Mouse (Mus musculus): ENCODE data around the gene Fblim1. TPM values are rescaled to one million over a fixed set of nuclear protein-coding genes. Genes with fewer than 3 reads are reported as not detected.

The Fblim1 gene
- polyA plus RNA-seq, 1 experiment from 2014 or later: 27.8 TPM

DNA sequence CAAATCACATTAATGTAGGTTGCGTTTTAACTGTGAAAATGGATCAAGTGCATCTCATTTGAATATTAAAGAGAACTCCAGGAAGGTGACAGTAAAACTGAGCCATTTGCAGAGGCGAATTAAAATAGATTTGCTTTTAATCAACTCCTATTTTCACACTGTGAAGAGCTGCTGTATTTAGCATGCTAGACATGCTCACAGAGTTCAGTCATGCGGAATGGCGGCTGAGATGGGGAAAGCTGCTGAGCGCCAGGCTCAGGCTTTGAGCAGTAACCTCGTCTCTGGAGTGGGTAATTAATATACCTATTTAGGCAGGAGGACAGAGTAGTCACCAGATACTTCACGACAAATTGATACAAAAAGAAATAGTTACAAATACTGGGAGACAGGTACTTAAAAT, 64.0 kb downstream of the Fblim1 start:
- Histone ChIP-seq H3K4me2 (ENCODE audit: low read length) (peak overlapping the region; percentile 18; the same call in 1 of the 2 replicates), H3K27me3 (replicated peaks; ENCODE audit: control insufficient read depth, insufficient read depth, low read length) (no peaks in the 10 kb centered on the region), H3K27ac (ENCODE audit: low read length) (peak overlapping the region; percentile 70), H3K9me3 (ENCODE audit: control insufficient read depth, low read length) (no peaks in the 10 kb centered on the region), H3K4me3 (replicated peaks; ENCODE audit: low read length) (no peak overlapping the region), H3K9ac (replicated peaks; ENCODE audit: low read depth, low read length) (no peak overlapping the region), H3K36me3 (ENCODE audit: control insufficient read depth, insufficient read depth) (no peaks in the 10 kb centered on the region), H3K4me1 (replicated peaks; ENCODE audit: control insufficient read depth, insufficient read depth, low read length) (peaks cover 17% of the 10 kb centered on the region)
- WGBS: 6% methylated on average over 7 of the region's 7 CpGs
- ATAC-seq: no peak

DNA sequence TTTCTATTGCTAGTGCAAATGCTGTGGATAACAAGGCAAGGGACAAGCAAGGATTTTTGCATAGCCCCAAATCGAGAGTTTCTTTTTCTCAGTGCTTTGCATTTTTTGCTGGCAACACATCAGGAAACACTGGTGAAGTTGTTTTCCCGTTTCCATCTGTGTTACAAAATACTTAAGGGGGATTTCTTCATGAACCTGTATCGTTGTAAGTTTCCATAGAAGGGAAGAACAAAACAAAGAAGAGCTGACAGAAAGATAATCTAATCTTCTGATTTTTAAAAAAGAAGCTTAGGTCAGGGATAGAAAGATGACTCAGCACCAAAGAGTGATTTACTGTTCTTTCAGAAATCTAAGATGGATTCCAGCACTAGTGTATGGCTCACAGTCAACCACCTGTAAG, 65.1 kb downstream of the Fblim1 start:
- no peak overlapping the region; the same call in 1 of the 2 replicates for H3K27ac ChIP-seq (ENCODE audit: low read length)
- 53% methylated on average over 3 of the region's 3 CpGs for WGBS

DNA sequence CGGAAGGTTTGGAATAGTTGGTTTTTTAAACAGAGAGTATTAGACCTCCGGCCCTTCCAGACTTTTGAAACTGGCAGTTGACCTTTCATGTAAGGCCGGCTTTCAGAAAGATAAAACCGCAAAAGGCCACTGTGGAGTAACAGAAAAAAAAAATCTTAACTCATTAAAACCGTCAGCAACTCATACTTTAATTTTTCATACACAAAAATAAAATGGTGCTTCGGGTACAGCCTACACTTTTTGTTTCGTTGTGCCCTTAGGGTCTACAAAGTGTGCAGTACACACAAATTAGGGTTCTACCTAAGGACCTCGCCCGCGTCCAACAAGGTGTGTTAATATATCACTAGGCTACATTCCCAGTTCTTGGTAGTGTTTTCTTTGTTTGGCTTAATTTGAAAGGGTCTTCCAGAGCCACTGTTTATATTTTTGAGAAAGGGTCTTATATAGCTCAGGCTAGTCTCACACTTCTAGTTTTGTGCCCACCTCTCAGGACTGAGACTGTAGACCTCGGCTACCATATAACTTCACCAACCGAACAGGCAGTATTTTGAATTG, 66.6 kb downstream of the Fblim1 start:
- WGBS: 45% methylated on average over 12 of the region's 12 CpGs
- H3K9me3 ChIP-seq (ENCODE audit: control insufficient read depth, low read length): no peaks in the 10 kb centered on the region
- peak overlapping the region; percentile 94 for H3K4me3 ChIP-seq (replicated peaks; ENCODE audit: low read length)
- no peak for ATAC-seq
- H3K4me2 ChIP-seq (ENCODE audit: low read length): peak overlapping the region; percentile 70
- peak overlapping the region; percentile 97 for H3K27ac ChIP-seq (ENCODE audit: low read length)
- H3K4me1 ChIP-seq (replicated peaks; ENCODE audit: control insufficient read depth, insufficient read depth, low read length): peaks cover 25% of the 10 kb centered on the region
- no peaks in the 10 kb centered on the region for H3K36me3 ChIP-seq (ENCODE audit: control insufficient read depth, insufficient read depth)
- H3K9ac ChIP-seq (replicated peaks; ENCODE audit: low read depth, low read length): peak overlapping the region; percentile 83
- no peaks in the 10 kb centered on the region for H3K27me3 ChIP-seq (replicated peaks; ENCODE audit: control insufficient read depth, insufficient read depth, low read length)

More for the DNA sequence above, 65.1 kb downstream of the Fblim1 start:
- no peak overlapping the region for H3K9ac ChIP-seq (replicated peaks; ENCODE audit: low read depth, low read length)
- H3K4me2 ChIP-seq (ENCODE audit: low read length): no peak overlapping the region
- H3K36me3 ChIP-seq (ENCODE audit: control insufficient read depth, insufficient read depth): no peaks in the 10 kb centered on the region
- no peaks in the 10 kb centered on the region for H3K27me3 ChIP-seq (replicated peaks; ENCODE audit: control insufficient read depth, insufficient read depth, low read length)
- H3K9me3 ChIP-seq (ENCODE audit: control insufficient read depth, low read length): no peaks in the 10 kb centered on the region
- no peak overlapping the region for H3K4me3 ChIP-seq (replicated peaks; ENCODE audit: low read length)
- H3K4me1 ChIP-seq (replicated peaks; ENCODE audit: control insufficient read depth, insufficient read depth, low read length): peaks cover 17% of the 10 kb centered on the region
- ATAC-seq: no peak

DNA sequence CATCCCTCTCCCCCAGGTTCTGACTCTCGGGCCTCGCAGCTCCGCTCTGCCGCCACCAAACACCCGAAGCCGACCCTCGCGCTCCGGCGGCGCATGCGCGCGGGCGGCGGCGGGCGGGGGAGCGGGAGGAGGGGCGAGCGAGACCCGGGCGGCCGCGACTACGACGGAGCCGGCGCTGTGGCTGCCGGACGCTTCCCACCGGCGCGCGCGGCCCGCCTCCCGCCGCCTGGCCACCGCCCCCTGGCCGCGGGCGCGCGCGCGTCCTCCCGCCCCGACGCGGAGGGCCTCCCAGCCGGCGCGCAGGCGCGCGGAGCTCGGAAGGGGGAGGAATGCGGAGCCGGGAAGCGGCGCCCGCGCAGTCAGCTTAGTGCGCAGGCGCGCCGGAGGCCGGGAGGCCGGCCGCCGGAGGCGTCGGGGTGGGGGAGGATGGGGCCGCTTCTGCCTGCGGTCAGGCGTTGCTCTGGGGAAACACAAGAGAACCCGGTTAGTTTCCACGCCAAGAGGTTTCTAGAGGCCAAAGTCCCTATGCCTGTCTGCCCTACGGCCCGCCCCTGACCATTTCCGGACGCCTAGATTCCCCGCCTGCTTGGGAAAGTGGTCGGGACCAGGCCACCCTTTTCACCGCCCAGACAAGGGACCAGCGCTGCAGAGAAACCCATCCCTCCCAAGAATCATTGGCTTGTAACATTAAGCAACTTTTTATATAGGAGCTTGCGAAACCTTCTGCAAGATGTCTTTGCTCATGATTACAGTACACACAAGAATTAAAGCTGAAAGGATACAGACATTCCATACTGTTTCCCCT, 67.3 kb downstream of the Fblim1 start, which contains the start of gene Spen:
Gene Spen (minus strand): TSS at position 190 of the 805 bp plus-strand sequence.
- Histone ChIP-seq H3K9ac (replicated peaks; ENCODE audit: low read depth, low read length) (peak within 1 kb of the TSS; percentile 93), H3K36me3 (ENCODE audit: control insufficient read depth, insufficient read depth) (no peaks in the 10 kb centered on the region), H3K4me2 (ENCODE audit: low read length) (peak within 1 kb of the TSS; percentile 70), H3K27ac (ENCODE audit: low read length) (peak within 1 kb of the TSS; percentile 97), H3K4me3 (replicated peaks; ENCODE audit: low read length) (peak within 1 kb of the TSS; percentile 94), H3K27me3 (replicated peaks; ENCODE audit: control insufficient read depth, insufficient read depth, low read length) (no peaks in the 10 kb centered on the region), H3K4me1 (replicated peaks; ENCODE audit: control insufficient read depth, insufficient read depth, low read length) (peaks cover 32% of the 10 kb centered on the region), H3K9me3 (ENCODE audit: control insufficient read depth, low read length) (no peaks in the 10 kb centered on the region)
- WGBS: under 1% methylated on average over 58 of the region's 88 CpGs
- ATAC-seq: peak; percentile 80

DNA sequence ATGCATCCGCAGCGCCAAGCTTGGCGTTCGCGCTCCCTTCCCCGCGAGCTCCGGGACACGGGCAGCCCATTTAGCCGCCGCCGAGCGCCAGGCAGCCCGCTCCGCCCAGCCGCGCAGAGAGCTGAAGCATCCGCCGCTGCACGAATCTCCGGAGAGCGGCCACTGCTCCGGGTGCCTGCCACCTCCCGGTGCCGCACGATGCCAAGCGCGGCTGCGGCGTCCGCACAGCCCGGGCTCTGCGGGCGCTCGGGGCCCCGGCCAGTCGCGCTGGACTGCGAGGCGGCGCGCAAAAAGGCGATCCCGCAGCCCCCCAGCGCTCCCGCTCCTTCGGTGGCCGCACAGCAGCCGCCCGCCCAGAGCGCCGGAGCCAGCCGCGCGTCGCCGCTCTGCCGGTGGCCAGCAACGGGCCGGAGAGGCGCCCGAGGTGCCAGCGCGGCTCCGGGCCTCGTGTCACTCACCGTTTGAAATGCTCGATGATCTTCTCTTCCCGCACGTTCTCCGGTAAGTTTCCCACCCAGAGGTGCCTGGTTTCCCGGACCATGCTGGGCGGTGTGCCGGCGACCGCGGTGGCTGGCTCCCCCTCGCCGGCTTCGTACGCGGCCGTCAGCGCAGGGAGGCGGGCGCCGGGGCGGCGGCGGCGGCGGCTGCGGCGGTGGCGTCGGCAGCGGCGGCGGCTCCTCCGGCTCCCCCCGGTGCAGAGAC, 68.0 kb downstream of the Fblim1 start:
- no peaks in the 10 kb centered on the region for H3K9me3 ChIP-seq (ENCODE audit: control insufficient read depth, low read length)
- no peaks in the 10 kb centered on the region for H3K36me3 ChIP-seq (ENCODE audit: control insufficient read depth, insufficient read depth)
- peaks cover 36% of the 10 kb centered on the region for H3K4me1 ChIP-seq (replicated peaks; ENCODE audit: control insufficient read depth, insufficient read depth, low read length)
- H3K4me3 ChIP-seq (replicated peaks; ENCODE audit: low read length): peak overlapping the region; percentile 94
- ATAC-seq: no peak
- peak overlapping the region; percentile 93 for H3K9ac ChIP-seq (replicated peaks; ENCODE audit: low read depth, low read length)
- H3K27me3 ChIP-seq (replicated peaks; ENCODE audit: control insufficient read depth, insufficient read depth, low read length): no peaks in the 10 kb centered on the region
- H3K27ac ChIP-seq (ENCODE audit: low read length): peak overlapping the region; percentile 97
- WGBS: under 1% methylated on average over 97 of the region's 101 CpGs
- H3K4me2 ChIP-seq (ENCODE audit: low read length): peak overlapping the region; percentile 68

DNA sequence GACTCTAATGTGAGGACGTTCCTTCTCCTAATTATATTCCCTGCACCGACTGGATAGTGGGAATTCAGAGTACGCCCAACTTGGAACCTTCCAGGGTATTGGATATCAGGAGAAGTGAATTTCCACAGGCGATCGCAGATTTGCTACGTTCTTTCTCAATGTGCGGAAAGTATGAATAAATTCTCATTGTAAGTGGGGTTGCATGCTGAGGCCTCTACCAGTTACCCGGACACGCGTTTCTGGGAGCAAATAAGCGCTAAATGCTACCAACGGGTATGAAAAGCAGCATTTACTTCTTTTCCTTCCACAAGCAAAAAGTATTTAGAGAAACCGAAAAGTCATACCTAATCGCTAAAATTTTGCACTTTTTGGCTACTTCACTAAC, 68.7 kb downstream of the Fblim1 start:
- Histone ChIP-seq H3K4me3 (replicated peaks; ENCODE audit: low read length) (peak overlapping the region; percentile 94), H3K4me1 (replicated peaks; ENCODE audit: control insufficient read depth, insufficient read depth, low read length) (peaks cover 37% of the 10 kb centered on the region), H3K9me3 (ENCODE audit: control insufficient read depth, low read length) (no peaks in the 10 kb centered on the region), H3K27me3 (replicated peaks; ENCODE audit: control insufficient read depth, insufficient read depth, low read length) (no peaks in the 10 kb centered on the region), H3K9ac (replicated peaks; ENCODE audit: low read depth, low read length) (peak overlapping the region; percentile 93), H3K27ac (ENCODE audit: low read length) (peak overlapping the region; percentile 97), H3K36me3 (ENCODE audit: control insufficient read depth, insufficient read depth) (no peaks in the 10 kb centered on the region), H3K4me2 (ENCODE audit: low read length) (peak overlapping the region; percentile 68)
- ATAC-seq: no peak
- under 1% methylated on average over 14 of the region's 14 CpGs for WGBS

DNA sequence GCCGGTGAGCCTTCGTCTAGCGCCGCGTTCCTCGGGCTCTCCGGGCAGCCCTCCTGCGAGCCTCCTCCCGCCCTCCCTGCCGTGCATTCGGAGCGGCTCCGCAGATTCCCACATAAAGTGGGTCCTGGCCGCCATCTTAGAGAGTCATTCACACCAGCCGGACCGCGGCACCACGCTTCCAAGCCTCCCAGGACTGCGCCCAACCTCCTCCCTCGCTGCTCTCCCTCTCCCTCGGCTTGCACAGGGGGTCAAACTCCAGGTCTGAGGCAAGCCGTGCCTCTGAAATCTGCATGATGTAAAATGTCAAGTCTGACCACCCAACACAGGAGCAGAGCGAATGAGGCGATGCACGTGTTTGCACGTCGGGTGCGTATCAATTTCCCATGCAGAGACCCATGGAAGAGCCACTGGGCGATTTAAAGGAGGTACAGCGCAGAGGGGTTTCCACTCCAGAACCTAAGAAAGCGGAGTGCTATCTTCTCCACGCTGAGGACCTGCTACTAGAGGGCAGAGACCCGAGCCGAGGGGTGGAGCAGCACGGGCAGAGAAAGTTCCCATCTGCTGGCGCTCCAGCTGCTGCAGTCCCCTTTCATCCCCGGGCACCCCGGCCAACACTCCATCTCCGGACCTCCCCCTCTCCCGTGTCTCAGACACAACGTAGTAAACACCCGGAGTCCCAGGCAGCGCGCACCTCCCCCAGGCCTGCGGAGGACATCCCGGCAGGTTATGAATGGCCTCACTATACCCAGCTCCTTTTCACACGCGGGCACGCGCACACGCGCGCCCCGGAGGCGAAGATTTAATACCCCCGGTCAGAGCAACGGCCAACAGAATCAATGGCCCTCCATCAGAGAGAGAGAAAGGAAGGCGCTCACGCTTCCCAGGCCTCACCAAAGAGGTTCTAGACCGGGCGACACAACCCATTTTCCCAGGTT, 69.3 kb downstream of the Fblim1 start:
- Histone ChIP-seq H3K4me1 (replicated peaks; ENCODE audit: control insufficient read depth, insufficient read depth, low read length) (peaks cover 35% of the 10 kb centered on the region), H3K27me3 (replicated peaks; ENCODE audit: control insufficient read depth, insufficient read depth, low read length) (no peaks in the 10 kb centered on the region), H3K4me2 (ENCODE audit: low read length) (peak overlapping the region; percentile 68), H3K36me3 (ENCODE audit: control insufficient read depth, insufficient read depth) (no peaks in the 10 kb centered on the region), H3K4me3 (replicated peaks; ENCODE audit: low read length) (peak overlapping the region; percentile 94), H3K9ac (replicated peaks; ENCODE audit: low read depth, low read length) (peak overlapping the region; percentile 93), H3K9me3 (ENCODE audit: control insufficient read depth, low read length) (no peaks in the 10 kb centered on the region), H3K27ac (ENCODE audit: low read length) (peak overlapping the region; percentile 97)
- under 1% methylated on average over 61 of the region's 61 CpGs for WGBS
- ATAC-seq: peak; percentile 49

DNA sequence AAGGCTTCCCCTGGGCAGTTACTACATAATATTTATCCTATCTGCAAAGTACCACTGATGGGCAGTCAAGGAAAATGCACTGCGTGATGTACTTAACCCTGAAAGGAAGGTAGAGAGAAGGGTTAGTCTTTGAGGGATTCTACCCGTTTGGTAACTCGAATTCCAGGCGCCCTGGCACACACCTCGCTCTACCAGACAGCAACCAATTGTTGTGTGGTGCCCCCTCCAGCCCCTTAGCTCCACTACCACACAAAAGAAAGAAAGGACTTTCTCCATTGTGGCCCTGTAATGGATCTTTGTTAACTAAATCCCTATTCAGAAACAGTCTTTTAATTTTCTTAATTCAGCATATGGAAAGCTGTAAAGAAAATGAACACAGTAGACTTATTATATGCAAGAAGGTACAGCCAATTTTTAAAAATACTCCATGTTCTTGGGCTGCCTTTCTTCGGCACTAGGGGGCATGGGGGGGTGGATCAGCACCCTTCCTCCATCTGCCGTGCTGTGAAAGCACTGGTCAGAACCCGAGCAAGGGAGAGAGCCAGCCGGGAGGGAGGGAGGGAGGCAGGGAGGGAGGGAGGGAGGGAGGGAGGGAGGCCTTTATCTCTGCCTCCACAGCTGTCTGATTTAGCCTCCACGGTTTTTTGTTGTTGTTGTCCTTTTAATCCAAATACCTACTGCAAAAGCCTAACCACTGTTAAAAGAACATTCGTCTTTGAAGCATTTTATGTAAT, 70.8 kb downstream of the Fblim1 start:
- Histone ChIP-seq H3K9ac (replicated peaks; ENCODE audit: low read depth, low read length) (peak overlapping the region; percentile 47), H3K4me2 (ENCODE audit: low read length) (peak overlapping the region; percentile 68), H3K27ac (ENCODE audit: low read length) (peak overlapping the region; percentile 97), H3K9me3 (ENCODE audit: control insufficient read depth, low read length) (no peaks in the 10 kb centered on the region), H3K27me3 (replicated peaks; ENCODE audit: control insufficient read depth, insufficient read depth, low read length) (no peaks in the 10 kb centered on the region), H3K4me3 (replicated peaks; ENCODE audit: low read length) (peak overlapping the region; percentile 94), H3K36me3 (ENCODE audit: control insufficient read depth, insufficient read depth) (no peaks in the 10 kb centered on the region), H3K4me1 (replicated peaks; ENCODE audit: control insufficient read depth, insufficient read depth, low read length) (peaks cover 35% of the 10 kb centered on the region)
- ATAC-seq: peak; percentile 24; the same call in 1 of the 2 replicates
- WGBS: 3% methylated on average over 9 of the region's 11 CpGs

All from forebrain, embryonic 16.5 days (tissue).